Mouse (Mus musculus) kidney, embryonic 15.5 days (tissue): ENCODE results near the gene Spata2. TPM values are rescaled to one million over a fixed set of nuclear protein-coding genes. Genes with fewer than 3 reads are reported as not detected.

Source experiments
- ATAC-seq: fragments of 200-750 bp; cut with Nextera tagmentation; replicated peaks from 2 replicates; pipeline ENCODE4 v1.8.0; 2017; ENCODE audit warnings: moderate TSS enrichment; ENCODE audit not compliant: low FRiP score
- H3K27ac ChIP-seq: fragments of 300-500 bp; sonication (generic); 2 replicates; pipeline ENCODE4 v1.5.1; 2015; ENCODE audit warnings: mild to moderate bottlenecking, inconsistent platforms
- H3K27me3 ChIP-seq: fragments of 300-500 bp; sonication (generic); 2 replicates; pipeline ENCODE4 v1.6.1; 2015; ENCODE audit warnings: inconsistent platforms
- H3K36me3 ChIP-seq: fragments of 300-500 bp; sonication (generic); 2 replicates; pipeline ENCODE4 v1.6.1; 2015; ENCODE audit warnings: inconsistent platforms
- H3K4me1 ChIP-seq: fragments of 300-500 bp; sonication (generic); 2 replicates; pipeline ENCODE4 v1.6.1; 2015; ENCODE audit warnings: inconsistent platforms
- H3K4me2 ChIP-seq: fragments of 300-500 bp; sonication (generic); 2 replicates; pipeline ENCODE4 v1.6.1; 2015; ENCODE audit warnings: moderate library complexity, mild to moderate bottlenecking, inconsistent platforms
- H3K4me3 ChIP-seq: fragments of 300-500 bp; sonication (generic); replicated peaks from 2 replicates; pipeline ENCODE4 v1.5.1; 2015; ENCODE audit warnings: mild to moderate bottlenecking, inconsistent platforms
- H3K9ac ChIP-seq: fragments of 300-500 bp; sonication (generic); 2 replicates; pipeline ENCODE4 v1.6.1; 2015; ENCODE audit warnings: mild to moderate bottlenecking, inconsistent platforms
- H3K9me3 ChIP-seq: fragments of 300-500 bp; sonication (generic); replicated peaks from 2 replicates; pipeline ENCODE4 v1.6.1; 2016; ENCODE audit warnings: inconsistent platforms
- WGBS: fragments of 180-500 bp; shearing (Covaris S2); methylation state at CpG from one replicate; pipeline ENCODE4 v1.1.7; 2015; ENCODE audit warnings: mixed read lengths; 5-methylcytosine and 5-hydroxymethylcytosine counted together
- polyA plus RNA-seq: library from polyadenylated mRNA; unstranded; fragments of >200 nt; fragmentation: Nextera tagmentation; extraction: Ambion mirVana; gene quantifications from 2 replicates; pipeline ENCODE4 v1.2.1, GENCODE M21; 2015

The Spata2 gene
- 17.8 and 17.9 TPM in 2 replicates for polyA plus RNA-seq

DNA sequence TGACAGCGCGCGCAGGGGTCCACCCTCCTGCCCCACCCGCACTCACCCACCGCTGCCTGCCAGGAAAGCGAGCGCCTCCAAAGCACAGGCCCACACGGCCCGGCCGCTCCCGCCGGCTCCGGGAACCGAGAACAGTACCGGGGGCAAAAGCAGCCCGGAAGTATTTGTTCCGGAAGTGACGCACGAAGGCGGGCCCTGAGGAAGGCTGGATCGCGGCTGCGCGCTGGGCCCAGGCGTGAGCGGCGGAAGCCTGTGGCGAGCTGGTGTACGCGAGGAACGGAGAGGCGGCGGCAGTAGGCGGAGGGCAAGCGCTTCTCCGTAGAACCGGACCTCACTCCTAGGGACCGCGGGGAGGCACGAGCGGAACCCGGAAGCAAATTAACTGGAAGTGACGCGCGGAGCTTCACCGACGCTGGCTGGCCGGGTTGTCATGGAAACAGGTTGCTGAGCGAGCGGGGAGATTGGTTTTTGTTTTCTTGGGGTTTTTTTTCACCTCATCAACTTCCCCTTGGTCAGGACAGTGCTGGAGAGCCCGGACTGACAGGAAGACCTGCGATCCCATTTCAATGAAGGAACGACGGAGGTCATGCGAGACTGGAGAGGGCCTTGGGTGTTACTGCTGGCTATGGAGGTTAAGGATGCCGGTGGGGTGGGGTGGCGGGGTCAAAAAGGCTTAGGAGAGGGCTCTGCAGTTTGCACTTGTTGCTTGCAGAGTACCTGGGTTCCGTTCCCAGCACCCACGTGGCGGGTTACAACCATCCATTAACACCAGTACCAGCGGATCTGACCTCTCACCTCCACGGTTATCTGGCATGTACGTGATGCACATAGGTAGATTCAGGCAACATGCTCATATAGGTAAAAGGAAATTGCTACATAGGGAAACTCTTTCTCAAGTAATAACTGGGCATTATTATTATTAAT is at the start of gene Spata2:
TSS of gene Spata2 (minus strand) at position 175 of the 924 bp plus-strand sequence.
- Histone ChIP-seq H3K4me3 (peak within 1 kb of the TSS; percentile 80), H3K36me3 (peaks cover 7% of the 10 kb centered on the region; the same call in 1 of the 2 replicates), H3K27me3 (no peaks in the 10 kb centered on the region), H3K4me2 (peak within 1 kb of the TSS; percentile 69), H3K27ac (peak within 1 kb of the TSS; percentile 99), H3K9me3 (no peaks in the 10 kb centered on the region), H3K9ac (peak within 1 kb of the TSS; percentile 90), H3K4me1 (peaks cover 30% of the 10 kb centered on the region)
- 2% methylated on average over 63 of the region's 63 CpGs for WGBS
- ATAC-seq = peak; percentile 88

DNA sequence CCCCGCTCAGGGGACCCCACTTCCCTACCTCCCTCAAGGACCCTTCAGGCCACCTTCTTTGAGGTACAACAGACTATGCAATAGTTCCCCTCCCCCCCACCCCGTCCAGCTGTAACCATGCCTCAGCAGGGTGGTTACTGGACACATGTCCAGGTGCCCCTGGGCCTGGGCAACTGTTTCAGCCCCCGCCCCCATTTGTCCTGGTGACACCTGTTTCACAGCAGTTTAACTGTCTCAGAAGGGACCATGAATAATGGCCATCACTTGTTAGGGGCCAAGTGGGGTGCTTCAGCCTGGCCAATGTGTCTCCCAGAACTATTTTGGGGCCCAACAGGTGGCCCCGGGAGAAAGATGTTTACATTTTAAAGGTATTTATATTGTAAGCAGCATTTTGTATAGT is 49.7 kb upstream of the Spata2 start:
- peak overlapping the region; percentile 82 for H3K4me2 ChIP-seq
- peaks cover 79% of the 10 kb centered on the region for H3K4me1 ChIP-seq
- no peak for ATAC-seq
- peak overlapping the region; percentile 54 for H3K4me3 ChIP-seq
- H3K36me3 ChIP-seq = peaks cover 10% of the 10 kb centered on the region; the same call in 1 of the 2 replicates
- no peak overlapping the region for H3K9ac ChIP-seq
- WGBS = 57% methylated on average over 4 of the region's 4 CpGs
- H3K27me3 ChIP-seq = peaks cover 9% of the 10 kb centered on the region
- H3K9me3 ChIP-seq = no peaks in the 10 kb centered on the region
- peak overlapping the region; percentile 95 for H3K27ac ChIP-seq

DNA sequence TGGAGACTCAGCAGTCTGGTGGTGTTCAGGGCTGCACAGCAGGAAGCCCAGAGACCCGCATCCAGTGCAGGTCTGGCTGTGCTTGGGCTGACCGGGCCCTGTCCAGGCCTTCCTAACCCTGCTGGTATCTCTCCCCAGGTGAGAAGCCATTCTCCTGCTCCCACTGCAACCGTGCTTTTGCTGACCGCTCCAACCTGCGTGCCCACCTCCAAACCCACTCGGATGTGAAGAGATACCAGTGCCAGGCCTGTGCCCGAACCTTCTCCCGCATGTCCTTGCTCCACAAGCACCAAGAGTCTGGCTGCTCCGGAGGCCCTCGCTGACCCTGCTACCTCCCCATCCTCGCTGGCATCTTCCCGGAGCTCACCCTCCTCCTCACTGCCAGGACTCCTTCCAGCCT is 49.1 kb upstream of the Spata2 start:
- H3K9ac ChIP-seq = peak overlapping the region; percentile 52

DNA sequence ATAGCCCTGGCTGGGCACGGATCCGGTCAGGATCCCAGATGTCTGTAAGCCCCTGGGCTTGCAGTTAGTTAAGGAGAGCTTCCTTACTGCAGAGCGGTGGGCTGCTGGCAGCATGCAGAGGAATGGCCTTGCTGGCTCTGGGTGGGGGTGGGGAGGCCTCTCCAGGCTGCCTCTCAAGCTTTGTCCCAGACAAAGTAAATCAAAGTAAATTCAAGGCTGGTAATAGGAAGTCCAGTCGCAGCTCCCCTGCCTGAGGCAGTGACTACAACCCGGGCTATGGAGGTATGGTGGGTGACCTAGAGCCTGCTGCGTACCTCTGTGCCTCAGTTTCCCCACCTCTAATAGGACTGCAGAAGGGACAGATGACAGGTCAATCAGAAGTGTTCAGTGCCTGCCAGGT is 48.6 kb upstream of the Spata2 start:
- Histone ChIP-seq H3K9ac (peak overlapping the region; percentile 52), H3K4me2 (peak overlapping the region; percentile 82), H3K4me1 (peaks cover 76% of the 10 kb centered on the region), H3K36me3 (peaks cover 10% of the 10 kb centered on the region; the same call in 1 of the 2 replicates), H3K27me3 (peaks cover 20% of the 10 kb centered on the region), H3K27ac (peak overlapping the region; percentile 95), H3K4me3 (peak overlapping the region; percentile 54), H3K9me3 (no peaks in the 10 kb centered on the region)
- ATAC-seq = no peak
- 15% methylated on average over 6 of the region's 6 CpGs for WGBS

More for the DNA sequence above, 49.1 kb upstream of the Spata2 start:
- Histone ChIP-seq H3K4me2 (peak overlapping the region; percentile 82), H3K27ac (peak overlapping the region; percentile 95), H3K9me3 (no peaks in the 10 kb centered on the region), H3K4me1 (peaks cover 81% of the 10 kb centered on the region), H3K4me3 (peak overlapping the region; percentile 54), H3K36me3 (peaks cover 10% of the 10 kb centered on the region; the same call in 1 of the 2 replicates), H3K27me3 (peaks cover 15% of the 10 kb centered on the region)
- no peak for ATAC-seq
- WGBS = 68% methylated on average over 12 of the region's 12 CpGs

DNA sequence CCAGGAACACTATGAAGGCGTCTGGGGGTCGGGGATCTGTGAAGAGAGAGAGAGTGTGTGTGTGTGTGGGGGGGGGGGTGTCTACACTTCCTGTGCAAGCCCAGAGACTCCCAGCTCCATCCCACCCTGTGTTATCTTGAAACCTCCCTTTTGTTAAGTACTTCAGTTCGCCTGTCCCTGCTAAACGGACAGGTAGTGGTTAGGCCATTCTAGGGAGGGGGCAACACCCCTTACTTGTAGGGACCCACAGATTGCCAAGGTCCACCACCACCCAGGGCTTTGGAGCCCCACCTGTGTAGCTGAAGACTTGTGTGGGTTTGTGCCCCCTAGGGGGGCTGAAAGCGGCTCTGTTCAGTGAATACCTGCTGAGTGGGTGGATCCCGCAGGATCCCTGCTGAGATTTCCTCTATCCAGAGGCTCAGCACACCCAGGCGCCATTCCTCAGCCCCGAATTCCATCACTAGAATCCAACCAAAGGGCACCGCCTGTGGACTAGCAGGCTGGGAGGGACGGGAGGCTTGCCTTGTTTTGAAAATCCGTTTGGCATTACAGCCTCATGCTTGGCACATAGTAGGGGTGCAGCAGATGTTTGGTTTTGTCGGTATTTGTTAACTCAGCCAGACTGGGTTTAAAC is 47.9 kb upstream of the Spata2 start:
- Histone ChIP-seq H3K9me3 (no peaks in the 10 kb centered on the region), H3K9ac (peak overlapping the region; percentile 52), H3K27me3 (peaks cover 23% of the 10 kb centered on the region), H3K4me2 (peak overlapping the region; percentile 82), H3K4me1 (peaks cover 74% of the 10 kb centered on the region), H3K36me3 (peaks cover 10% of the 10 kb centered on the region; the same call in 1 of the 2 replicates), H3K27ac (peak overlapping the region; percentile 95), H3K4me3 (peak overlapping the region; percentile 54)
- 28% methylated on average over 12 of the region's 12 CpGs for WGBS
- no peak for ATAC-seq

DNA sequence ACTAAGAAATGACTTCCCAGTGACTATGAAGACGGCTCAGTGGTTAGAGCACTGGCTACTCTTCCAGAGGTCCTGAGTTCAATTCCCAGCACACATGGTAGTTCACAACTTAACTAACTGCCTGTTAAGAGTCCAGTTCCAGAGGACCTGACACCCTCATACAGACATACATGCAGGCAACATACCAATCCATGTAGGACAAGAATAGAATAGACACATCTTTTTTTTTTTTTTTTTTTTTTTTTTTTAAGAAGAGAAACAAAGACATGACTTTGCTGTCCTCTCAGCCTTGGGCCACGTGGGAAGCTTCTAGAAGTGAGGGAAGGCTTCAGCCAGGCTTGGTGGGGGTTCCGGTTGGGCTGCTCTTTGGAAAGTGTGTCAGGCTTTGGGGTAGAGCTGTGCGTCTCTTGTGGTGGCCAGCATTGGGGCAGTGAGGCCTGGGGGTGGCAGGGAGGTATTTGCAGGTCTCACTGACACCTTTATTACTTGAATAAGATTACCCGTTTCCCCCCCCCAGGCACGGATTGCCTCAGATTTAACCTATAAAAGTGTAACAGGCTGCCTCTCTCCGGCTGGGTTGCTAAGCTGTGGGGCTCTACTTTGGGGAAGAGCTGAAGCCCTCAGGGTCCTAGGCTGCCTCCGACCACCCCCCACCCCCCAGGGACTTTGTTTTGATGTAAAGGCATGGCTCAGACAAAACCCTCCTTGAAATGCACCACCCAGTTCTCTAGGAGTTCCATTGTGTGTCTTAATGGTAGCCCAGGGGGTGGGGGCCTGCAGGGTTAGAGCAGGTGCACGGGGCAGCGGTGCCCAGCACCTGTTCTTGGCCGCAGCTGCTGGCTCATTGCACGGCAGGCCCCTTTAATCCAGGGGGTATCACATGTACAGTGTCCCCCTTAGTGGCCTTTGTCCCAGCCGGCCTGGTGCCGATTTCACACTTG is 47.1 kb upstream of the Spata2 start:
- peak overlapping the region; percentile 95 for H3K27ac ChIP-seq

DNA sequence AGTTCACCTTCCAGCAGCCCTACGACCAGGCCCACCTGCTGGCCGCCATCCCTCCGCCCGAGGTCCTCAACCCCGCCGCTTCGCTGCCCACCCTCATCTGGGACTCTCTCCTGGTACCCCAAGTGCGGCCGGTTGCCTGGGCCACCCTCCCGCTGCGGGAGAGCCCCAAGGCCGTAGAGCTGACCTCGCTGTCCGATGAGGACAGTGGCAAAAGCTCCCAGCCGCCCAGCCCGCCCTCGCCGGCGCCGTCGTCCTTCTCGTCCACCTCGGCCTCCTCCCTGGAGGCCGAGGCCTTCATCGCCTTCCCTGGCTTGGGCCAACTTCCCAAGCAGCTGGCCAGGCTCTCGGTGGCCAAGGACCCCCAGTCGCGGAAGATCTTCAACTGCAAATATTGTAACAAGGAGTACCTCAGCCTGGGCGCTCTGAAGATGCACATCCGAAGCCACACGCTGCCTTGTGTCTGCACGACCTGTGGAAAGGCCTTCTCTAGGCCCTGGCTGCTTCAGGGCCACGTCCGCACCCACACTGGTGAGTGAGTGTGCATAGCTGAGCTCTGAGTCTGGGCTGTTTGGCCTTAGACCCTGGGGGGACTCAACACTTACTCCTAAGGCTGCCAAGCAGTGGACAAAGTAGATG is 46.1 kb upstream of the Spata2 start:
- peak overlapping the region; percentile 73 for H3K27ac ChIP-seq
- peak overlapping the region; percentile 52 for H3K9ac ChIP-seq
- 18% methylated on average over 34 of the region's 34 CpGs for WGBS
- peaks cover 64% of the 10 kb centered on the region for H3K4me1 ChIP-seq
- peak overlapping the region; percentile 54 for H3K4me3 ChIP-seq
- H3K27me3 ChIP-seq = peaks cover 31% of the 10 kb centered on the region
- H3K9me3 ChIP-seq = no peaks in the 10 kb centered on the region
- ATAC-seq = no peak
- peaks cover 10% of the 10 kb centered on the region; the same call in 1 of the 2 replicates for H3K36me3 ChIP-seq
- H3K4me2 ChIP-seq = peak overlapping the region; percentile 82

More for the DNA sequence above, 47.1 kb upstream of the Spata2 start:
- no peak for ATAC-seq
- no peaks in the 10 kb centered on the region for H3K9me3 ChIP-seq
- H3K4me1 ChIP-seq = peaks cover 74% of the 10 kb centered on the region
- H3K36me3 ChIP-seq = peaks cover 10% of the 10 kb centered on the region; the same call in 1 of the 2 replicates
- WGBS = 18% methylated on average over 14 of the region's 14 CpGs
- peak overlapping the region; percentile 54 for H3K4me3 ChIP-seq
- peaks cover 27% of the 10 kb centered on the region for H3K27me3 ChIP-seq
- H3K9ac ChIP-seq = peak overlapping the region; percentile 52
- H3K4me2 ChIP-seq = peak overlapping the region; percentile 82

DNA sequence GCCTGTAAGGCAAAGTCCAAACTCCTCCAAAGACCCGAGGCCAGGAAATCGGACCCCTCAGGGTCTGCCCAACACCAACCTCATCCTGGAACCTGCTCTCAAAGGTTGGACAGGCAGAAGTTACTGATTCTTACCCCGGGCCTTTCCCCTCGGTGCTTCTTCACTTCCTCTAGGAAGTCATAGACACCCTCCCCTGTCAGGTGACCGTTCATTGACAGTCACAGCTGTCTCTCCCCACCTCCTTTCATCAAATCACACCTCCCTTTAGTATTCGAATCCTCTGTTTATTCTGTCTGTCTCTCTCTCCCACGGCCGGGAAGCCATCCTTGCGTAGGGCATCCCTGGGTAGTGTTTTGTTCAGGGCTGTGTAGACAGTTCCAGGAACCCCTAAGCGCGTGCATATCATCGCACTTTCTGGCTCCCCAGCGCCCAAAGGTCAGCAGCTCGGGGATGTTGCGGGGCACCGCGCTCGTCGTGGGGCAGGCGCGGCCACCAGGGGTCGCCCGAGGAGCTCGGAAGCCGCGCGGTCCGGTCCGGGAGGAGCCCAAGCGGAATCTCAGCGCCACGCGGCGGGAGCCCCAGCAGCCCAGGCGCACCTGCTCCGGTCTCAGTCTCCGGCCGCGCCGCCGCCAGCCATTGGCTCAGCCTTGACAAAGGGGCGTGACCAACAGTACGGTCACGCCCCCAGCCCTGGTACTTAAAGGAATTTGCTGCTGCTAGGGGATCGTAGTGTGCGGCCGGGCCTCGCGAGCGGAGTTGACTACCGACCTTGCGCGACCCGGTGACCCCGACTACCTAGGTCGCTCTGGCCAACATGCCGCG is 45.0 kb upstream of the Spata2 start, which contains the start of gene Snai1:
TSS of gene Snai1 (plus strand) at position 720 of the 822 bp plus-strand sequence.
- Histone ChIP-seq H3K4me1 (peaks cover 53% of the 10 kb centered on the region), H3K36me3 (peaks cover 10% of the 10 kb centered on the region; the same call in 1 of the 2 replicates), H3K9ac (peak within 1 kb of the TSS; percentile 52), H3K4me2 (peak within 1 kb of the TSS; percentile 82), H3K27me3 (peaks cover 31% of the 10 kb centered on the region), H3K4me3 (peak within 1 kb of the TSS; percentile 54), H3K27ac (peak within 1 kb of the TSS; percentile 73), H3K9me3 (no peaks in the 10 kb centered on the region)
- WGBS = under 1% methylated on average over 58 of the region's 58 CpGs
- ATAC-seq = peak; percentile 98

DNA sequence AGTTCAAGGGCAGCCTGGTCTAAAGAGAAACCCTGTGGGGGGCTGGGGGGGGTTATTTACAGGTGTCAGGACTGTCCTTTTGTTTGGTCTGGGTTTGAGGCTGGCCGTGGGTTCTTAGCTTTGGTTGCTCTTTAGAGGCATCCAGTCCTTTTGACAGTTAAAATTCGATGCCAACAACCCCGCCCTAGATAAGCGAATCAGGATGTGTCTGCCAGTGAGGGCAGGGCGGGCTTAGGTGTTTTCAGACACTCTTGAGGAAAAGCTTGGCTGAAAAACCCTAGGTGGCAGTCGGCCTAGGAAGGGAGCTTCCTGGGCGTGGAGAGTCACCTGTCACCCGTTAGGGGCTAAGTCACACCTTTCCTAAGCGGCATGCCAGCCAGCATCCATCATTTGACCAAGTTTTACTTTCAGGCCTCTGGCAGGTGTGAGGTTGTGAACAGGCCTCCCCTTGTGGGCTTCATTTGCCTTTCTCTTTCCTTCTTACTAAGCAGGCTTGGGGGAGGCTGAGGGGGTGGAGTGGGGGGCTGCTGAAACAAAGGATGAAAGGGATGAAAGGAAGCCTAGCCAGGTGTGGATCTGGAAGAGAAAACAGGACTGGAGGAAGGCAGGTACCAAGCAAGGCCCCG is 43.7 kb upstream of the Spata2 start:
- Histone ChIP-seq H3K9ac (no peak overlapping the region), H3K27ac (no peak overlapping the region), H3K36me3 (0 out of 2 replicates have a peak, but pooled peaks cover under 1% of the 10 kb centered on the region), H3K27me3 (peaks cover 31% of the 10 kb centered on the region), H3K4me3 (no peak overlapping the region), H3K4me1 (peaks cover 43% of the 10 kb centered on the region), H3K4me2 (no peak overlapping the region), H3K9me3 (no peaks in the 10 kb centered on the region)
- ATAC-seq = no peak
- 45% methylated on average over 10 of the region's 10 CpGs for WGBS

DNA sequence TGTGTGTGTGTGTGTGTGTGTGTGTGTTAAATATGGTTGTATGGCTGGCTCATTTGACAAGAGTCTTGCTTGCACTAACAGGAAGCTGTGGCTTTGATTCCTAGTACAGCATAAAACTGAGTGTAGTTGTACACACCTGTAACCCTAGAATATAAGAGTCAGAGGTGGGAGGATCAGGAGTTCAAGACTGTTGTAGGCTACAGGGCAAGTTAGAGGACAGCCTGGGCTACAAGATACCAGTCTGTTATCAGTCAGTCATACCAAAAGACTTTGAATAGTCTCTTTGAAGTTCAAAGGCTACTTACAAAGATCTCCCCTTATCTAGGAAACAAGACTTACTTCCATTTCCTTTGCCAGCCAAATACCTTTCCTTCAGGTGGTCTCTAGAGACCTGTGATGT is 41.2 kb upstream of the Spata2 start:
- Histone ChIP-seq H3K9me3 (no peaks in the 10 kb centered on the region), H3K4me3 (no peak overlapping the region), H3K4me1 (peaks cover 20% of the 10 kb centered on the region), H3K9ac (no peak overlapping the region), H3K27ac (no peak overlapping the region), H3K4me2 (no peak overlapping the region), H3K36me3 (no peaks in the 10 kb centered on the region), H3K27me3 (peaks cover 29% of the 10 kb centered on the region)
- ATAC-seq = no peak
